Mouse (Mus musculus): ENCODE data around the gene Fkbp6. TPM values are rescaled to one million over a fixed set of nuclear protein-coding genes. Genes with fewer than 3 reads are reported as not detected.

Fkbp6 gene
- total RNA-seq, 2 experiments from 2014 or later = not detected

DNA sequence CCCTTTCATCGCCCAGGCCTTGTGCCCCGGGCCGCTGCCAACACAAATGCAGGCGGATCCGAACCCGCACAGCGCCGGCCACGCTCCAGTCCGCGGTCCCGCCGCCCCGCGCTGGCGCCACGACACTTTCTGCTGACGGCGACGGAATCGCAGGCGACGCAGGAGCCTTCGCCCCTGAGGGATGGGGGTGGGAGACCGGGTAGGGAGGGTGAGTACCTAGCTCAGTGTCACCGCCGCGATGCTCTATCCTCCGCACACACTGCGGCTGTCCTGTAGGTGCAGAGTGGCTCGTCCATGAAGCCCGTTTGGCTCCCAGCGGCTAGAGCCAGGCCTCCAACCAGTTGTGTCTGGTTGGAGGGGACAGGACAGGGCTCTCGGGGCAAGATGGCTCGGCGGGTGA, 73.2 kb downstream of the Fkbp6 start:
- no peak for DNase-seq (ENCODE audit: low spot score in 2 of 2)

DNA sequence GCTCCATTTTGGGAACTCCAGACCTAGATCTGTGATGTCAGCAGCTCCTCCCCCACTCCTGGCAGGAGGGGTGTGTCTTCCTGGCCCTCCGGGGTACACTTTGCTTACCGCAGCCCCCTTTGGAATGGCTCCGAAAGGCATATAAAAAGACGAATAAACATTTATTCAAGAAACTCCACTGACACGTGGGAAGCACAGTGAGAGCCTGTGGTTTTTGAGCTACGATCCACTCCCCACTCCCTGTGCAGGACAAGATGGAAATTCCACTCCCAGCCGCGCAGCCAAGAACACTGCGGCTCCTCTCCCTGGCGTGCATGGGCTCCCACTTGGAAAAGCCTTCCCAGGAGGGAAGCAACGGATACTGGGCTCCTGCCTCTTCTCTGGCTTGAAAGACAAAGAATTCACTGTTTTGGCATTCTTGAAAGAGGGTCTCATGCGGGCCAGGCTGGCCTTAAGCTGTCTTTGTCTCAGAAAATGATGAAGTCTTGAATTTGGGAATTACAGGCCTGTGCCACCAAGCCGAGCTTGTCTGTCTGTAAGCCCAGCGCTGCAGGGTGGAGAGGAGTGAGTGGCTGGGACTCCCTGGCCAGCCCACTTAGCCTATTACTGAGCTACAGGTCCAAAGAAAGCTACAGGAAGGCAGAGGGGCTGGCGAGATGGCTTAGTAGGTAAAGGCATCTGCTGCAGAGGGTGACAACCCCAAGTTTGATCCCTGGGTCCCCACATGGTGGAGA, 75.0 kb downstream of the Fkbp6 start:
- DNase-seq (ENCODE audit: low spot score in 2 of 2) = no peak

DNA sequence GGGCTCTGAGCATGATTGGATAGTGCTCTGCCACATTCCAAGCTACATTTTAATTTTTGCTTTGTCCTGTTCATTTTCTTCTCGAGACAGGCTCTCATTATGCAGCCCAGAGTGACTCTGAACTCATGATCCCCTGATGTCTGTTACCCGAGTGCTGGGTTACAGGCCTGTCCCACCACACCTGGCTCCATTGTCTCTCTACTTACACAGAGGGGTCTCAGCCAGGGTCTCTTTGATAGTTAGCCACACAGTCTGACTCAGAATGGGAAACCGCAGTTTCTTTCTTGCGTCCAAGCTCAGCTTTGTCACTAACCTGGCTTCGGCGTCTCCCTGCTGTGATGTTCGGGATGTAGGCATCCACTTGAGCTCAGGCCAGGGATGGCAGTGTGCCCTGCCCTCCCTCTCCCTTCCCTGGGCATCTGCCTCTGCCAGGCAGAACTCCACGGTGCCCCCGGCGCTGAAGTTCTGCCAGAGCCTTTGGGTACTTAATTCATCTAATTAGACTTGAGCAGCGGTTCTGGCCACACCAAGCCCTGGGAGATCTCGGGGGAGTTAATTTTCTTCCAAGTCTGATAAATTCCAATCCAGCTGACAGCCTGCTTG, 78.2 kb downstream of the Fkbp6 start:
- peak in 1 of 2 experiments; percentile 27 for DNase-seq (ENCODE audit: low spot score in 2 of 2)

- no peak for DNase-seq (ENCODE audit: low spot score in 2 of 2)
Measured at GRCm38 (mm10) chr5:135270361-135270760, 79.5 kb downstream of the Fkbp6 start.

DNA sequence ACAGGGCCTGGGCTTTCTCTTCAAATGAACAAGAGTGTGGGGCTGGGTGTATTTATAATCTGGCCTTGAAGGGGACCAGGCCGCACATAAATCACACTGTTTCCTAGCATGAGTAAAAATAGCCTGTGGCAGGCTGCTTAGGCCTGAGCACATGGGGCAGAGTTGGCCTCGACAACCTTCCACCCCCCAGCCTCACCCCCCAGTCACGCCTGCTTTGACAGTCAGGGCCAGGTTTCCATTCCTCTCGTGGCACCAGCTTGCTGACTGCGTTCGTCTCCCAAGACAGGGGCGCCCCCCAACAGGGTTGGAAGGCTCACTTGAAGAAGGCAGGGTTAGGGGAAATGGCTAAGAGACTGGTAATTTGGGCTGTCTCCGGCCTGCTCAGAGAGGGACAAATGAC, 80.4 kb downstream of the Fkbp6 start:
- no peak for DNase-seq (ENCODE audit: low spot score in 2 of 2)

GRCm38 (mm10) chr5:135264548-135264947, 85.3 kb downstream of the Fkbp6 start:
- DNase-seq (ENCODE audit: low spot score in 2 of 2) = no peak

- DNase-seq (ENCODE audit: low spot score in 2 of 2) = peak; percentile 20 to 49
Measured at GRCm38 (mm10) chr5:135263866-135264503, 85.9 kb downstream of the Fkbp6 start.

- no peak for DNase-seq (ENCODE audit: low spot score in 2 of 2)
Measured at GRCm38 (mm10) chr5:135258280-135259150, 91.3 kb downstream of the Fkbp6 start.

- DNase-seq (ENCODE audit: low spot score in 2 of 2) = no peak
Measured at GRCm38 (mm10) chr5:135257559-135257958, 92.3 kb downstream of the Fkbp6 start.

DNA sequence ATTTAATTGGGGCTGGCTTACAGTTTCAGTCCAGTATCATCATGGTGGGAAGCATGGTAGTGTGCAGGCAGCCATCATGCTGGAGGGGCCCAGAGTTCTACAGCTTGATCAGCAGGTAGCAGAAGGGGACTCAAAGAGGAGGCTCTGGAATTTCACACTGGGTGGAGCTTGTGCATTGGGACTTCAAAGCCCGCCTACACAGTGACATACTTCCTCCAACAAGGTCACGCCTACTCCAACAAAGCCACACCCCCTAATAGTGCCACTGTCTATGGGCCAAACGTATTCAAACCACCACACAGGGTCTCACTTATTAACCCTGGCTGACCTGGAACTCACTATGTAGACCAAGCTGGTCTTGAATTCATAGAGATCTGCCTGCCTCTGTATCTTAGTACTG, 93.7 kb downstream of the Fkbp6 start:
- DNase-seq (ENCODE audit: low spot score in 2 of 2) = no peak

- no peak for DNase-seq (ENCODE audit: low spot score in 2 of 2)
Measured at GRCm38 (mm10) chr5:135253741-135254401, 96.0 kb downstream of the Fkbp6 start.

DNA sequence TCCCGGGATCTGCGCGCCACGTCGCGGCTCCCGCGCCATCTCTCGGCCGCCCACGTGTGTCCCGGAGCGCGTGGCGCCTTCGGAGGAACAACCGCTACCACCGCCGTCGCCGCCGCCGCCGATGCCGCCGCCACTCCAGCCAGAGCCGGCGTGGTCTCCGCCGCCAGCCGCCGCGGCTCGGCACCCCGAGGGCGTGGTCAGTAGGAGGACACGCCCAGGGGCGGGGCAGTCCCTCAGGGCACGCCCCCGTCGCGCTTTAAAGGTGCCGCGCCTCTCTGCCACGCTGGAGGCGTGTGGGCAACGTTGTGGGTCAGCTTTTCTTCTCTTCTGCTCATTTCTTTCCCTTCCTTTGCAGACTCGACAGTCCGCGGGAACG, 98.8 kb downstream of the Fkbp6 start, which contains the start of gene Fzd9:
TSS of gene Fzd9 (minus strand) at position 152 of the 376 bp plus-strand sequence.
- DNase-seq (ENCODE audit: low spot score in 2 of 2) = peak; percentile 77 to 80

DNA sequence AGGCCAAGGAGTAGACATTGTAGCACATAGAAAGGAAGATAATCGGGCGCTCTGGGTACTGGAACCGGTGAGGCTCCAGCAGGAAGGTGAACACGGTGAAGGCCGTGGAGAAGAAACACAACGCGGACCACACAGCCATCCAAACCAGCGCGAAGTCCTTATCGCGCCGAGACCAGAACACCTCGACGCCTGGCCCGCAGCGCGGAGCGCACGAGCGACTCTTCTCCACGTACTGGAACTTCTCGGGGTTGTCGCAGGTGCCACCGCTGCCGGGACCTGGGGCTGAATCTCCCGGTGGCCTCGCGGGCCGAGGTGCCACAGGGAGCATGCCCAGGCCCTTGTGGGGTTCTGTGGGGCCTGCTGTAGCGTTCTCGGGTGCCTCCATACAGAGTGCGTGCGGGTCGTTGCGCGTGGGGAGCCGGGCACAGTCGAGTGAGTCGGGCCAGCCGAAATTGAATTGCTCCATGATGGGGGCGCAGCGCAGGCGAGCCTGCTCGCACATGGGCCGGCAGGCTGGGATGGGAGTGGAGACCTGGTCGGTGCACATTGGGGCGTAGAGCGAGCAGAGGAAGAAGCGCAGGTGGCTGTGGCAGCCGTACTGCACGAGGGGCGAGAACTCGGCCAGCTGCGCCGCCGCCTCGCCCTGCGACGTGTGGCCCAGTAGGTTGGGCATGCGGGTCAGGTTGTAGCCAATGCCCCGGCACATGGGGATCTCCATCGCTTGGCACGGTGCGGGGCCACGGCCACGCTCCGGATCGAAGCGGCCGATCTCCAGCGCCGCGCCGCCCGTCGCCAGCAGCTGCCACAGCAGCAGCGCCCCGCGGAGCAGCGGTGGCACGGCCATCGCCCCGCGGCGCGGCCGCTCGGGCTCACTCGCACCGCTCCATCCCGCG, 99.4 kb downstream of the Fkbp6 start:
- DNase-seq (ENCODE audit: low spot score in 2 of 2) = no peak

GRCm38 (mm10) chr5:135248956-135249676, 100.7 kb downstream of the Fkbp6 start:
- DNase-seq (ENCODE audit: low spot score in 2 of 2) = no peak

DNA sequence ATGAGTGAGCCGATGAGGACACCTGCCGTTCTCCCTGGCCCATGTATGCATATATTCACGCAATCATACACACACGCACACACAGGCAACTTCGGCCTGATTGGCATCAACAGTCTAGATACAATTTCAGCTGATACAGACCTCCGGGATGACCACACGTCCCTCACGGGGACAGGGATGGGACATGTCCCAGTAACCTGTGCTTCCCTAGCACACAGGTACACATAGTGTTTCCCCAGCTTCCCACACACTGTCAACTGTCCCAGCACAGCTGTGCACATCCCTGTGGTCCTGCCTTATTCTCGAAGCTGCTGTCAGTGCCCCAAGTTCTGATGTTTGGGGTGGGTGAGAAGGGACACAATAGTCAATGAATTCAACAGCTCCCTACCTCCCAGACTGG, 102.5 kb downstream of the Fkbp6 start:
- no peak for DNase-seq (ENCODE audit: low spot score in 2 of 2)

GRCm38 (mm10) chr5:135246531-135246930, 103.3 kb downstream of the Fkbp6 start:
- DNase-seq (ENCODE audit: low spot score in 2 of 2) = no peak

DNA sequence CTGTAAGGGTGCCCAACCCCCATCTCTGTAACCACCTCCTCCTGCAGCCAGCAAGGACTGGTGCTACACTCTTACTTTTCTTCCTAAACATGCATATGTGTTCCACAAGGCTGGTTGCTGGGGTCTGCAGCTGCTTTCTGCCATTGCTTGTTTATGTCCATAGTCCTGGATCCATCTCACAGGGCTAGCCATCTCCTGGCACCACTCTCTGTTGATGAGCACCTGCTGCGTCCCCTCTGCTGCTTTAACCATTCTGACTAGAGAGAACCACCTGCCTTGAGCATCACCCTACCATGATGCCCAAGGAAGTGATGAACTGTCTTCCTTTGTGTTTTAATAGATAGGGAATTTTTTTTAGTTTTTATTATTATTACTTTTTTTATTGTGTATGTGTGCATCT, 106.7 kb downstream of the Fkbp6 start:
- DNase-seq (ENCODE audit: low spot score in 2 of 2) = no peak

GRCm38 (mm10) chr5:135242608-135243007, 107.2 kb downstream of the Fkbp6 start:
- DNase-seq (ENCODE audit: low spot score in 2 of 2) = no peak

DNA sequence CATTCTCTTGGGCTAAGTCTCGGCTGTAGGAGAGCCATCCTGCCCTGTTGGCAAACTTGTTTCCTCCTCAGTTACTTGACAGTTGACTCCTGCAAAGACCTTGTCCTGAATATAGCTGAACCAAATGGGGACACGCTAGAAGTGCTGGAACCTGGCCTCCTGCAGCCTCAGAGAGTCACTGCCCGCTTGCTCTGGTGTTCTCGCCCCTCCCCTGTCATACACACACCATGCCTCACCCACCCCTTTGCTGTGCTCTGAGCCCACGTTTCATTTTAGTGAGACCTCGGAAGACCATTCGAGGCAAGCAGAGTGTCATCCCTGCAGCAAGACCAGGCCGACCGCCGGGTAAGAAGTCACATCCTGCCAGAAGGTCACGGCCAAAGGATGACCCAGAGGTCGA, 107.7 kb downstream of the Fkbp6 start:
- no peak for DNase-seq (ENCODE audit: low spot score in 2 of 2)
